Mouse (Mus musculus): Measurements from ENCODE around the gene Tns1.

DNA sequence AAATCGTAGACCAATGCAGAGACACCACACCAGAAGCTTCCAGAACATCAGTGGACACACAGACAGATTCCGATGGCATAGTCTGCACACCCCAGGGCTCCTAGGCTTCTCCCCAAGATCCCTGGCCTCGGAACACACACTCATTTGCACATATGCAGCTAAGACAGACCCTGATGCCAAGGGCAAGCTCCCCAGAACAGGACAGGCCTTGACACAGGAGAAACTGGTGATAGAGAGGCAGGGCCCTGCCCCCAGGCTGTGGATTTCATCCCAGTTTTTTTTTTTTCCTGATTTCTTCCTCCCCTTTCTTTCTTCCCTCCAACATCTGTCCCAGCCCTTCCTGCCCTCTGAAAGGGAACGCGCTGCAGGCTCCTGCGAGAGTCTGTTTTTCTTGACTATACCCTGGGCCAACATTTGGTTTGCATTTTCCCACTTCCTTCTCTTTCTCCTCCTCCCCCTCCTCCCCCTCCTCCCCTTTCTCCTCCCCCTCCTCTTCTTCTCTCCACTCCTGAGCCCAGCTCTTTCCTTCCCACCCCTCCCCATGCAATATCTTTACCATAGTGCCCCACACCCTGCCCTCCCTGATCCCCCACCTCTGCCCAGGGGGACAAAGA lies 32.5 kb downstream of the Tns1 start:
- TF ChIP-seq CTCF (IDR thresholded peaks at IDR 0.05) (no peak), EP300 (IDR thresholded peaks at IDR 0.05) (no peak)

Data from lung, postnatal 0 days (tissue).